Mouse (Mus musculus) frontal cortex, adult 2 months (tissue): Measurements from ENCODE around the gene Mfap3. TPM values are rescaled to one million over a fixed set of nuclear protein-coding genes. Genes with fewer than 3 reads are reported as not detected.
A peak's percentile ranks its signal among the peaks of the same experiment; 100 is the strongest.
"Not testable (repeated sequence)": the region's sequence is repeated elsewhere in the genome, so short reads cannot be mapped to it uniquely, and the experiment has no call there.

Source experiments
- DNase-seq, 2 experiments: peaks; one replicate each; pipeline ENCODE4 v3.0.0; 2022; ENCODE audit warnings: low spot score in 1 of 2; ENCODE audit errors: extremely low spot score in 1 of 2
- polyA plus RNA-seq: library from polyadenylated mRNA; depleted of rRNA; stranded (reverse); fragments of >200 nt; gene quantifications from 2 replicates; pipeline ENCODE4 v1.2.3, GENCODE M21; 2012

Gene Mfap3
- polyA plus RNA-seq, 1 experiment = 17.2 TPM

GRCm38 (mm10) chr11:57527506-57527905 is 9.0 kb downstream of the Mfap3 start:
- DNase-seq = no peak

GRCm38 (mm10) chr11:57529111-57529510 is 10.6 kb downstream of the Mfap3 start:
- no peak for DNase-seq

GRCm38 (mm10) chr11:57531300-57531950 is 13.0 kb downstream of the Mfap3 start:
- peak in 1 of 2 experiments; percentile 15 for DNase-seq

GRCm38 (mm10) chr11:57532306-57532705 is 13.8 kb downstream of the Mfap3 start:
- DNase-seq = no peak

GRCm38 (mm10) chr11:57535912-57536311 is 17.4 kb downstream of the Mfap3 start:
- no peak for DNase-seq

- no peak for DNase-seq
Observed at GRCm38 (mm10) chr11:57539841-57540418, 21.5 kb downstream of the Mfap3 start.

- DNase-seq = no peak
Observed at GRCm38 (mm10) chr11:57540681-57541080, 22.2 kb downstream of the Mfap3 start.

GRCm38 (mm10) chr11:57548618-57549550 is 30.4 kb downstream of the Mfap3 start:
- peak; percentile 53 to 89 for DNase-seq

GRCm38 (mm10) chr11:57550230-57550629 is 31.8 kb downstream of the Mfap3 start:
- DNase-seq = no peak

- no peak for DNase-seq
Observed at GRCm38 (mm10) chr11:57551016-57551415, 32.6 kb downstream of the Mfap3 start.

- DNase-seq = no peak
Observed at GRCm38 (mm10) chr11:57553015-57553780, 34.7 kb downstream of the Mfap3 start.

- not testable (repeated sequence) for DNase-seq
Observed at GRCm38 (mm10) chr11:57557936-57558335, 39.5 kb downstream of the Mfap3 start.

- DNase-seq = no peak
Observed at GRCm38 (mm10) chr11:57564564-57564963, 46.1 kb downstream of the Mfap3 start.

- peak in 1 of 2 experiments; percentile 18 for DNase-seq
Observed at GRCm38 (mm10) chr11:57566091-57567035, 47.9 kb downstream of the Mfap3 start.

- DNase-seq = no peak
Observed at GRCm38 (mm10) chr11:57568950-57569490, 50.6 kb downstream of the Mfap3 start.

- no peak for DNase-seq
Observed at GRCm38 (mm10) chr11:57571035-57571434, 52.6 kb downstream of the Mfap3 start.

- no peak for DNase-seq
Observed at GRCm38 (mm10) chr11:57573686-57574274, 55.3 kb downstream of the Mfap3 start.

- DNase-seq = no peak
Observed at GRCm38 (mm10) chr11:57576871-57577515, 58.5 kb downstream of the Mfap3 start.
